Mouse (Mus musculus): ENCODE results near the gene Ffar1.

DNA sequence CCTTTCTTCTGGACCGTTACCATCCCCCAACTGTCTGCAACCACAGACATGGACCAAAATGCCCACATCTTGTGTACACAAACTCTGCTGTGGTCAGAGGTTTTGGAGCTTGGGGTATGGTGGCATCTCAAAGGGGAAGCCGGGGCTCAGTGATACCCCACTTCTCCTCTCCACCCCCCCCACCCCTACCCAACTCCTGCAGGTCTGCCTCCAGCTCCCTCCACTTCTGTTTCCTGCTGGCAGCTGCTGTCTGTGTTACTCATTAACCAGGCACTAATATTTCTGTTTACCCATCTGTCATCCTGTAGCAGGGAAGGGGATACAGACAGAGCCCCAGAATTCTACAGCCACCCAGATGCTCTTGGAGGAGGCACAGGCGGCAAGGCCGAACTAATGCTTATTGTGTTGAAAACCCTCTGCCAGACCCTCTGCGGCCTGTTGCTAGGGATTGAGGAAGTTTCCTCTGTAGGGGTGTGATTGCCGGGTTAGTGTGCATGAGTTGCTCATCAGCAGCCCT, 49.0 kb downstream of the Ffar1 start:
- TF ChIP-seq CTCF (IDR thresholded peaks at IDR 0.05; ENCODE audit: control insufficient read depth, insufficient read depth, low read length) (no peak), POLR2A (IDR thresholded peaks at IDR 0.05; ENCODE audit: borderline replicate concordance, control insufficient read depth, low read depth, low read length) (no peak)
